Mouse (Mus musculus) MN1 (cell line): Measurements from ENCODE around the gene Rhbdf2.

Experiments used
- DNase-seq: peaks from one replicate; pipeline ENCODE4 v3.0.0-alpha.2; 2016; ENCODE audit warnings: low spot score

The Rhbdf2 gene

GRCm38 (mm10) chr11:116659027-116659621 is 32.3 kb upstream of the Rhbdf2 start:
- DNase-seq = no peak

- DNase-seq = peak; percentile 32
Measured at GRCm38 (mm10) chr11:116658238-116658637, 31.4 kb upstream of the Rhbdf2 start.

GRCm38 (mm10) chr11:116657311-116658223 is 30.7 kb upstream of the Rhbdf2 start:
- peak; percentile 93 for DNase-seq

- DNase-seq = peak; percentile 44
Measured at GRCm38 (mm10) chr11:116656348-116657191, 29.8 kb upstream of the Rhbdf2 start.

GRCm38 (mm10) chr11:116654255-116654821 is 27.5 kb upstream of the Rhbdf2 start, which contains the start of gene Cygb:
TSS of gene Cygb (minus strand) at chr11:116654313.
- DNase-seq = no peak

- DNase-seq = peak; percentile 35
Measured at GRCm38 (mm10) chr11:116653709-116654221, 26.9 kb upstream of the Rhbdf2 start.

GRCm38 (mm10) chr11:116653234-116653633 is 26.4 kb upstream of the Rhbdf2 start, which contains the start of gene Prcd:
TSS of gene Prcd (plus strand) at chr11:116653534.
- DNase-seq = no peak

- no peak for DNase-seq
Measured at GRCm38 (mm10) chr11:116652330-116653098, 25.7 kb upstream of the Rhbdf2 start.

GRCm38 (mm10) chr11:116651339-116651738 is 24.5 kb upstream of the Rhbdf2 start:
- no peak for DNase-seq

- no peak for DNase-seq
Measured at GRCm38 (mm10) chr11:116650811-116651210, 24.0 kb upstream of the Rhbdf2 start.

- DNase-seq = no peak
Measured at GRCm38 (mm10) chr11:116649711-116650337, 23.0 kb upstream of the Rhbdf2 start.

GRCm38 (mm10) chr11:116648976-116649375 is 22.2 kb upstream of the Rhbdf2 start:
- DNase-seq = no peak

- no peak for DNase-seq
Measured at GRCm38 (mm10) chr11:116648213-116648921, 21.5 kb upstream of the Rhbdf2 start.

GRCm38 (mm10) chr11:116647340-116647991 is 20.6 kb upstream of the Rhbdf2 start:
- DNase-seq = peak; percentile 65

GRCm38 (mm10) chr11:116646771-116647170 is 20.0 kb upstream of the Rhbdf2 start:
- no peak for DNase-seq

GRCm38 (mm10) chr11:116646136-116646535 is 19.3 kb upstream of the Rhbdf2 start:
- no peak for DNase-seq

GRCm38 (mm10) chr11:116645446-116646110 is 18.8 kb upstream of the Rhbdf2 start:
- no peak for DNase-seq
